Mouse (Mus musculus) natural killer cell, adult 2 months (primary cell): ENCODE measurements around the gene 4930402F06Rik.

Source experiments
- DNase-seq, 2 experiments: peaks; one replicate each; pipeline ENCODE4 v3.0.0; 2022; ENCODE audit warnings: low spot score in 2 of 2

Gene 4930402F06Rik

DNA sequence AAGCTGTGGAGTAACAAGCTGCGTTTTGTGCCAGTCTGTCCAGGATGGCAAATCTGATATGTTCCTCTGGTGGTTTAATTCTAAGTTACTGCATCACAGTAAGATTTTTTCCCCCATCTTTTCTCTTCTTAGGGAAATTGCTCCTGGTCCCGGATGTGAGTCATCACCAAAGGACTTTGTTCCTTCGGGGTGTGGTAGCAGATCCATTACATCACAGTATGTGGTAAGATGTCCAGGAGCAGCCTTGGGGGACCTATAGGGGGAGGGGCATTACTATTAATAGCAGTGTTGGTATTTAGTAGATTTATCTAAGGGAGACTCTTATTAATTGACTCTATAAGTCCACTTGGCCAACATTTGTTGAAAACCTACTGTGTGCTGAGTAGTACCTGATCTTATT is 54.4 kb downstream of the 4930402F06Rik start:
- DNase-seq = no peak

GRCm38 (mm10) chr2:35338707-35339106 is 58.3 kb downstream of the 4930402F06Rik start:
- no peak for DNase-seq

- no peak for DNase-seq
These were observed 58.9 kb downstream of the 4930402F06Rik start for GRCm38 (mm10) chr2:35338036-35338435.

GRCm38 (mm10) chr2:35337419-35337818 is 59.6 kb downstream of the 4930402F06Rik start:
- no peak for DNase-seq

DNA sequence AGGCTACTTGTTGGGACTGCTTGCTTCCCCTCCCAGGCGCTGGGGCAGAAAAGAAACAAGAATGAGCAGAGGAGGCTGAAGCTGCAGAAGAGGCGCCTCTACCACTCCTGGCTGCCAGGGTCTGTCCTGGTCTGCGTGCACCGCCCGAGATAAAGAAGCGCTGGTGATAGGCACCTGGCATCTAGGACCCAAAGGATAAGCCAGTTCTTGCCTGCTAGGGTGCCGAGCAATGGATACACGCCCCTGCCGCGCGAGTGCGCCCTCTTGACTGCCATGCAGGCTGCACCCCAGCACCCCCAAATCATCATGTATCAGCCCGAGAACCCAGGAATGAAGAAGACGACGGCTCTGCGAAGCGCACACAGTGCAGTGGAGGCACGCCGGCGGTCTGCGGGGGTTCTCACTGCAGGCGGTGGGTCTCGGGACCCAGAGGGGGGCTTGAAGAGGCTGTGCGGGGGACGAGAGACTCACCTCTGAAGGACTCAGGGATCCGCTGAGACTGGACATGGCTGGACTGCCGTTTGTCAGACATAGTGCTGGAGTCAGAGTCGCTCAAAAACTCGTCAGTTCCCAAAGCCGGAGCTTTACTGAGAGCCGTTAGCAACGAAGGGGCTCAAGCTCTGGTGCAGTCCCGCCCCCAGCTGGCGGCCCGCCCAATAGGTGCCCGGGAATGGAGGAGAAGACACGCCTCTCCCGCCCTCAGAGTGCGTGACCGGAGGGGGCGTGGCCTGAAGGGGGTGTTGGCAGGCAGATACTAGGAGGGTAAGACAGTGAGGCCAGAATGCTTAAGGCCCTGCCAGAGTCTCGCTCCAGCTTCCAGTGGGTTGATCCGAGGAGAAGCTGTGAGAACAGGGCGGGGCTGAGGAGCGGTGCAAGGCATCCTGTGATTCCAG is 60.3 kb downstream of the 4930402F06Rik start, which contains the start of gene Stom:
Stom (minus strand) TSS at position 589 of the 893 bp plus-strand sequence.
- peak; percentile 98 to 99 for DNase-seq

DNA sequence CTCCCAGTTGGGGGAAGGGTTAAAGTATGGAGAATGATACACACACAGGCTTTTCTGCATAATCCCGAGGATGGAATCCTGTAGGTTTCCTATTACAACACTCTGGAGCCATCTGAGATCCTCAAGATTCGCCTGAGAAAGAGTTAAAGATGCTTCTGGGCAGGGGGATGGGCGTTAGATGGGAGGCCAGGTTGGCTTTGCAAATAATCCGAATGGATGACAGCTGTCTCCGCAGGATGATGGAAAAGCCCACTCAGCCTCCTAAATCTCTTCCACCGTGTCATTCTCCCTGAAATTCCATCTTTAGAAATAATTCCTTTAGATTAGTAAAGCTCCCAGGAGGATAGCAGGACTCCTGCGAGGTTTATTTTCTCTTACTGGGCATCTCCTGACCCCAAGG is 61.4 kb downstream of the 4930402F06Rik start:
- DNase-seq = no peak

DNA sequence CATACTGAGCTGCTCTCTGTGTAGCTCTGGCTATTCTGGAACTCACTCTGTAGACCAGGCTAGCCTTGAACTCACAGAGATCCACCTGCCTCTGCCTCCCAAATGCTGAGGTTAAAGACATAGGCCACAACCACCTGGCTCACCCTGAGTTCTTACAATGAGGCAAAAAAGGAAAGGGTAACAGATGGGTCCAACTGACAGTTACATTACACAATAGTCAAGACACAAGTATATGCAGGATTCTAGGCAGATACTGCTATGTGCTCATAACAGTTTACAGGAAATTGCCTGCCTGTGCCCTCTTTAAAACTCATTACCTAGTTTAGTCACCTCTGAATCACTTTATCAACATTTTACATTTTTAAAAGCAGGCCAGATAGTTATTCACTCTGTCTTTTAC is 63.3 kb downstream of the 4930402F06Rik start:
- no peak for DNase-seq

DNA sequence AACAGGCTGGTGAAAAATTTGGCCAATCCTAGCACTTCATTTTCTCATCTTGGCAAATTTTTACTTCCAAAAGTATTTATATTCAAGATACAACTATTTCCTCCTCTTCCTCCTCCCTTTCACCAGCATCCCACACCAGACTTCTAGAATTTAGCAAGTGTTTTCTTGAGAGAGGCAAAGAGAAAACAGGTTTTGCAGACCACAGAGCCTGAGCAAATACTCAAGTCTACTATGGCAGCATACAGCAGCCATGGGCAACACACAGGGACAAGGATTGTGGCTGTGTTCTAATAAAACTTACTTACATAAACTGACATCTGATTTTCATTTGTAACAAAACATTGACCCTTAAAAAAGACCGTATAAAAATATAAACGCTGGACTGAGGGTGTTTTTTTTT is 65.8 kb downstream of the 4930402F06Rik start:
- no peak for DNase-seq

DNA sequence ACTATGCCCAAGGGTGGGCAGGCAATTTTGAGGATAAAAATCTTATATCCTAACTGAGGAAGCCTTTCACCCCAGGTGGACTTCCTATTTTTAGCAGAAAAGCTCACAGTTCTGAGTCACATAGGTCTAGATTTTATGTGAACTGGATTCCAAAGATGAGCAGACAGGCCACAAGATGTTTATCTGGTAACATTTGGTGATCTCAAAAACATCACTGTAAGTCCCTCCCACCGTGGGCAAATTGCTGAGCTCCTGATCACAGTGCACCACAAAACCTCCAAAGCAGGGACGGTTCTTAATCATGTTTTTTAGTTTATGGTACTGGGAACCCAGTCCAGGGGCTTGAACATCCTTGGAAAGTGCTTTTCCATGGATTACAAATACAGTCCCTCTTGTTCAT is 67.9 kb downstream of the 4930402F06Rik start:
- no peak for DNase-seq

GRCm38 (mm10) chr2:35328064-35328792 is 68.7 kb downstream of the 4930402F06Rik start:
- no peak for DNase-seq

- no peak for DNase-seq
These were observed 69.4 kb downstream of the 4930402F06Rik start for GRCm38 (mm10) chr2:35327583-35327982.

DNA sequence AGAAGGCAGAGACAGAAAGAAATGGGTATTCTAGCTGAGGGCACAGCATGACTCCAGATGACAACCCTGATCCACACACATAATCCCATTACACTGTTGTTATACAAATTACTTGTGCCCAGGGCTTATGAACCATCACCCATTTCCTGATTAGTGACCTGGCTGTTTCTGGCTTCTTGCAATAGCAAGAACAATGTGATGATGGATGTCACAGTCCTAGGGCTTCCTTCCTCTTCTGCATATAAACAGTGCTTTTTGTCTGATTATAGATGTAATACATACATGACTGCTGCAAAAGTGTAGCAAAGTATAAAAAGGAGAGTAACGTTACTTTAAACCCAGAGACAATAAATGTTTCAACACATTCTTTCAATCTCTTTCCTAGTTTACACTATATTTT is 70.0 kb downstream of the 4930402F06Rik start:
- no peak for DNase-seq

GRCm38 (mm10) chr2:35325930-35326329 is 71.0 kb downstream of the 4930402F06Rik start:
- no peak for DNase-seq
